Mouse (Mus musculus): ENCODE measurements around the gene Emid1.

Emid1 gene

GRCm38 (mm10) chr11:5151680-5152337 lies at the start of gene Emid1:
Emid1 (minus strand) TSS chr11:5152257.
- DNase-seq, result no peak

DNA sequence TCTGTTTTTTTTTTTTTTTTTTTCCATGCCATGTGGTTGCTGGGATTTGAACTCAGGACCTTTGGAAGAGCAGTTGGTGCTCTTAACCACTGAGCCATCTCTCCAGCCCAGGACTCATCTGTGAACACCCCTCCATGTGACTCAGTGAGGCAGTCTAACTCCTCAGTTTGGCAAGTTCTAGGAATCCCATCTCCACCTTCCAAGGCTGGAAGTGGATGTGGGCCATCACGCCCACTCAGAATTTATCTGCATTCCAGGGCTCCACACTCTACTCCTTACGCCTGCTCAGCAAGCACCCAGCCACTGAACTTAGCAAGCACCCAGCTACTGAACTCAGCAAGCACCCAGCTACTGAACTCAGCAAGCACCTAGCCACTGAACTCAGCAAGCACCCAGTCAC lies 47.8 kb upstream of the Emid1 start:
- DNase-seq, result no peak

DNA sequence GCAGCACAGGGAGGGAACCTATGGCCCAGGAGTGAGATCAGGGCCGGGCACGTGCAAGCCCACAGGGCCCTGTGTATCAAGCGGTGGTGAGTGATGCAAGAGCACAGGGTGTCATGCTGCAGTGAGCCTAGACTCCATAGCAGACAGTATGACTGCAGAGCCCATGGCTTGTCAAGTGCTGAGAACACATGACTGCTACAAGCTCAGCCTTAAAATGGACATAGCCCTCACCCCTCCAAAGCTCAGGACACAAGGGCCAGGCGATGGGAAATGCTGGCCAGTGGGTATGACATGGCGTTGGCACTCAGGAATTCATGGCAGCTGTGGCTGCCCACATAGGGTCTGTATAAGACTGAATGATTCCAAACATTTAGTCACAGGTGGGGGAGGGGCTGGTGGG lies 45.0 kb upstream of the Emid1 start:
- no peak for DNase-seq

- no peak for DNase-seq
Observed at GRCm38 (mm10) chr11:5196583-5196982, 44.5 kb upstream of the Emid1 start.

DNA sequence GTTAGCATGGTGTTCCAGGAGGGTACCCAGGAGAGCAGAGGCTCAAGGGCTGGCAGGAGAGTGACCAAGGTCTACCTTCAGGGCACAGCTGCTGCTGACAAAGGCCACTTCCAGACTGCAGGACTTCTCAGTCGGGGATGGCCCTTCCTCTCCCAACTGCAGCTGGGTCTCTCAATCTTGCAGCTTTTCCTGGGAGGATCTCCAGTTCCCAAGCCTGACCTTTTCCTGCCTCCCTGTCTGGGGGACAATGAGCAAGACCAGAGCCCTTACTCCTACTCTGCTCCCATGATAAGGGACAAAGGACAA lies 41.5 kb upstream of the Emid1 start:
- no peak for DNase-seq

DNA sequence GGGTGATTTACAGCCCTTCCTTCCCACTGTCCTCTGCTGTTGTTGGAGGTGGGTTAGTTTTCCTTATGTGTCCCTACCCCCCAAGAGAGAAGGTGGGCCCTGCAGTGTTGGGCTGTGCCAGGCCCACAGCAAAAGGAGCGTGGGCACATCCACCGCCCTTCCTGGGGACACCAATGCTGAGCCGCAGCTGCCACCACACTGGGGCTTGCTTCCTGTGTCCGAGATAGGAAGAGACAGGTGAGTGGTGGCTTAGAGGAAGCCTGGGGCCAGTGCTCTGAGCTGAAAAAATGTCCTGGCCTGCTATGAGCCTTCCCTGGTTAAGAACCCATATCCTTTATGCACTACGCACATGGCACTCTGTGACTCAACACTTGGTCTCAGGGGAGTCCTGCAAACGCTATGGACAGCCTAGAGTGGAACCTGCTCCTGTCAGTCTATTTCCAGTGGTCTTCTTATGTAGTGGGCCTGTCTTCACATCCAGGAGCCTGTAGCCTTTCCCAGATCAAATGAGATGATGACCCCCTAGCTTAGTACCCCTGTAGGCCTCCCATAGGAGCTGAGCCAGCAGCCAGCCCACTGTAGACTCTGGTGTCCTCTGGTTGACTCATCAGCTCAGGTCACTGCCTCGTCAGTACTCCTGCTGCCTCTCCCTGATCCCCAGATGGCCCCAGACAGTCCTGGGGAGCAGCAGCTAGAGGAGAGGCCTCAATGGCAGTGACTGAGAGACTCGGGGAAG lies 41.0 kb upstream of the Emid1 start:
- DNase-seq, result no peak

DNA sequence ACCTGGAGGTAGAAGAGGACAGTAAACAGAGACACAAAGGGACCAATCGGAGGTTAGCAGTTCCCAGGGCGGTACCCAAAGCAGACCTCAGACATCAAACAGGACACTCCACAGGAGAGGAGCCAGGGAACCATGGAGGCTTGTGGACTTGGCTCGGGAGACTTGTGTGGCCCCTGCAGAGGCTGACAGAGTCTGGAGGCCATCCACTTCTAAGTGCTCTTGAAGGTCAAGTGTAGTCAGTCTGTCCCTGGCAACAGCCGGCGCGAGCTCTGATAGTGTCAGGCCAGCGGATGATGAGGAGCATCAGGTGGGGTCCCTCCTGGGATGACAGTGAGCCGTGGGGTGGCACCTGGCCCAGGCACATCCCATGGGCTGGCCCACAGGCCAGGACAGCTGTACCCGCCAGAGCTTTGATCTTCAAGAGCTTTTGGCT lies 40.0 kb upstream of the Emid1 start:
- DNase-seq, result no peak

GRCm38 (mm10) chr11:5189239-5189933 lies 37.3 kb upstream of the Emid1 start:
- DNase-seq, result peak; percentile 44

- DNase-seq, result no peak
Observed at GRCm38 (mm10) chr11:5188170-5188569, 36.1 kb upstream of the Emid1 start.

DNA sequence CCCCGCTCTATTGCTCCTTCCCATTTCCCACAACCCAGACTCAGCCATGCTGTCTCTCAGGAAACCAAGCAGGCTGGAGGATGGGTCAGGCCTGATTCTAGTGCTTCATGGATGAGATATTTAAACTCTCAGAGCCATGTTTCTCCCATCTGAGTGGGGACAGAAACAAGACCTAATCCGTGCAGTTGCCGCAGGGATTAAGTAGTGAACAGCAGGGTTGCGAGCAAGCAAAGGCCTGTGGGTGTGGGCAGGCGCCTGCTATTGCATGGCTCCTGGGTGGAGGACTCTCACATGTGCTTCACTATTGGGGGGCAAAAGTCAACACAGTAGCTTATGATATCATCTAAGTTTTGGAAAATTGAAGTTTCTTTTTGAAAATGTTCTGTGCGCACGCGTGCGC lies 32.8 kb upstream of the Emid1 start:
- DNase-seq, result no peak

DNA sequence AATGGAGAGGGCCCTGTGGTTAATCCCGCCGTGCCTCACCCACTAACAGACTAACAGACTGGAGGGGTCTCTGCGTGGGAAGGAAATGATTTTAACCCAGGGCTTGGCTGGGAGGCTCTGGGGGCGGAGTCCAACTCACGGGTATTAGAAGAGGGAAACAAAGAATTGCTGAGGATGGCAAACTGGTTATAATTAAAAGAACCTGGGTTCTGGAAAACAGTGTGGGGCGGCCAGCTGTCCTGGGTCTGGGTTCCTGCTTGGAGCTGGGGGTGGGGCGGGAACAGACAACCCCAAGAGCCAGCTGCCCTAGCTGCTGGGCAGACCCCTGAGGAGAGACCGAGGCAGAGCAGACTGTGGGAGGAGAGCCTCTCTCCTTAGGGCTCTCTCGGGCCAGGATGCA lies 32.2 kb upstream of the Emid1 start:
- DNase-seq, result no peak

GRCm38 (mm10) chr11:5182870-5183269 lies 30.8 kb upstream of the Emid1 start:
- no peak for DNase-seq

- peak; percentile 32 for DNase-seq
Observed at GRCm38 (mm10) chr11:5181850-5182404, 29.9 kb upstream of the Emid1 start.

DNA sequence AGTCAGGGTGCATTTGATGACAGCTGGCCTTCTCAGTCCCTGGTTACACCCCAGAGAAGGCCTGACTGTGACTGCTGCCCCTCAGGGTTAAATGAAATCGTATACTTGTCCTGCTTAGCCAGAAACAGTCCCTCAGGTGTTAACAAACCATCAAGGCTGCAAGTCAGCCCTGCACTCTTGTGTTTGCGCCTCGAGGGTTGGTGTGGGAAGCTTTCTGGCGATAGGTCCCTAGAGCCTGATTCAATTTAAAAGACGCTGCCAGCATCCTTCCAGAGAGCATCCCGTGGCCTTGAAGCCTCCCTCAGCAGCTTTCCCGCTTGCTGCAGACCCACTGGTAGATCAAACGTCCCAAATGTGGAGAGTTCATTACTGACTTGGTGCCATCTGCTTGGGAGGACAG lies 27.3 kb upstream of the Emid1 start:
- no peak for DNase-seq

- DNase-seq, result no peak
Observed at GRCm38 (mm10) chr11:5177171-5177570, 25.1 kb upstream of the Emid1 start.

- DNase-seq, result no peak
Observed at GRCm38 (mm10) chr11:5176685-5177084, 24.6 kb upstream of the Emid1 start.

GRCm38 (mm10) chr11:5175866-5176265 lies 23.8 kb upstream of the Emid1 start:
- DNase-seq, result no peak

DNA sequence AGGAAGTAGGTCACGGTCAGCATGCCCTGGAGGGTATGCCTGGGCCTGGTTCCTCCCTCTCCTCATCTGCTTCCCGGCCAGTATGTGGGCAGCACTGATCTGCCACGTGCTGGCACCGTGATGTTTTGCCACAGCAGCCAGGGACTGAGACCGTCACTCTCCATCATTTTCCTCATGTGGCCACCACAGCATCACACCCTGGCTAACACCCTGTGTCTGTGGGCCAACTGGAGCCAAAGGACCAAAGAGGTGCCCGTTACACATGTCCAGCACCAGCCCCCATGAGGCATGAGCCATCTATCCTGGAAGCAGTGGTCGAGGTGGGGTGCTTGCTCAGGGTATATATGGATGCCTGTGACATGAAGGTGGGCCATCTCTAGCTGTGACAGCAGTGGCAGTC lies 23.1 kb upstream of the Emid1 start:
- DNase-seq, result no peak

GRCm38 (mm10) chr11:5172861-5173260 lies 20.8 kb upstream of the Emid1 start:
- no peak for DNase-seq

DNA sequence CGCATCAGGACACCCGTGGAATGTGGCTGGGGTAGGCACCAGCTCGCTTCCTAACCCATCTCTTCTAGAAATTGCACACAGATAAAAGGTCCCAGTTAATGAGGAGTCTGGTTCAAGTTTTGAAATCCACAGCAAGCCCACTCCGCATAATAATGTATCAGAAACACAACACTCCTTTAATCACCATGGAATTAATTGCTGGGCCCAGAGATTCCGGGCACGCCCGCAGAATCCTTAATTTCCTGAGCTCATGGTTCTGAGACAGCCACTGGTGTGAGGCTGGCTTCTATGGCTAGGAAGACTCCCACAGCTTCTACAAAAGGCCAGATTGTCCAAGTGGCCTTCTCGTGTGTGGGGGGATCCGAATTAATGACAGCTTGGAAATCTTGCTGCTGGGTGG lies 15.3 kb upstream of the Emid1 start:
- DNase-seq, result peak; percentile 52

DNA sequence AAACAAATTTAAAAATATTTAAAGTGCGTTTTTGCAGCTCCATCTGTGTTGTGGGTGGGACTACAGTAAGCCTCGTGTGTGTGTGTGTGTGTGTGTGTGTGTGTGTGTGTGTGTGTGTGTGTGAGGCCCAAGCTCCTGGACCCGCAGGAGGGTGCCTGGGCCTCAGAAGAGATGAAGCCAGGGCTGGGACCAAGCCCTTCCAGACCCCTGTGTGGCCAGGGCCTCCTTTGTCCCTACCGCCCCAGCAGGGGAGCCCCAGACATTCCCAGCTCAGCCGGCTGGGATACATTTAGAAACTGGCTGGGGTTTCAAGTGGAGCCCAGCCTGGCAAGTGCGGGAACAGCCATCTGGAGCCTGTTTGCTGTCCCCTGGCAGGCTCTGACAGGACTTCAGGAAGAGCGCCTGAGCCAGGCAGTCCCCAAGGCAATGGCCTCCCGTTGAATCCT lies 13.4 kb upstream of the Emid1 start:
- DNase-seq, result peak; percentile 83

GRCm38 (mm10) chr11:5164310-5164709 lies 12.3 kb upstream of the Emid1 start:
- DNase-seq, result no peak

GRCm38 (mm10) chr11:5163421-5163820 lies 11.4 kb upstream of the Emid1 start:
- DNase-seq, result no peak
